Mouse (Mus musculus) lung, embryonic 16.5 days (tissue): ENCODE results near the gene Orai2. TPM values are rescaled to one million over a fixed set of nuclear protein-coding genes. Genes with fewer than 3 reads are reported as not detected.

ENCODE experiments used
- ATAC-seq: fragments of 200-750 bp; cut with Nextera tagmentation; 2 replicates; pipeline ENCODE4 v1.8.0; 2017; ENCODE audit warnings: low read depth, mild to moderate bottlenecking, moderate library complexity
- H3K27ac ChIP-seq: fragments of 300-500 bp; sonication (generic); 2 replicates; pipeline ENCODE4 v1.5.1; 2014; ENCODE audit warnings: mild to moderate bottlenecking, control low read depth, low read length
- H3K27me3 ChIP-seq: fragments of 300-500 bp; sonication (generic); 2 replicates; pipeline ENCODE4 v1.6.1; 2014; ENCODE audit warnings: low read depth, low read length, mixed read lengths; ENCODE audit not compliant: control insufficient read depth, insufficient read depth
- H3K36me3 ChIP-seq: fragments of 300-500 bp; sonication (generic); 2 replicates; pipeline ENCODE4 v1.6.1; 2014; ENCODE audit warnings: low read length; ENCODE audit not compliant: control insufficient read depth, insufficient read depth
- H3K4me1 ChIP-seq: fragments of 300-500 bp; sonication (generic); replicated peaks from 2 replicates; pipeline ENCODE4 v1.6.1; 2014; ENCODE audit warnings: low read length, mixed read lengths; ENCODE audit not compliant: control insufficient read depth, insufficient read depth
- H3K4me2 ChIP-seq: fragments of 300-500 bp; sonication (generic); 2 replicates; pipeline ENCODE4 v1.6.1; 2014; ENCODE audit warnings: low read depth, low read length, control low read depth
- H3K4me3 ChIP-seq: fragments of 300-500 bp; sonication (generic); 2 replicates; pipeline ENCODE4 v1.5.1; 2014; ENCODE audit warnings: mild to moderate bottlenecking, low read length, control low read depth
- H3K9ac ChIP-seq: fragments of 300-500 bp; sonication (generic); 2 replicates; pipeline ENCODE4 v1.6.1; 2014; ENCODE audit warnings: low read length, control low read depth
- H3K9me3 ChIP-seq: fragments of 300-500 bp; sonication (generic); 2 replicates; pipeline ENCODE4 v1.6.1; 2016; ENCODE audit warnings: low read length; ENCODE audit not compliant: control insufficient read depth
- WGBS: fragments of 180-500 bp; shearing (Covaris S2); extraction: QIAGEN DNeasy Blood & Tissue Kit; methylation state at CpG from one replicate; pipeline ENCODE4 v1.1.7; 2014; 5-methylcytosine and 5-hydroxymethylcytosine counted together
- polyA plus RNA-seq: library from polyadenylated mRNA; unstranded; fragments of >200 nt; fragmentation: Nextera tagmentation; extraction: Ambion mirVana; gene quantifications from 2 replicates; pipeline ENCODE4 v1.2.1, GENCODE M21; 2015

Orai2 gene
- polyA plus RNA-seq, 1 experiment from 2014 or later: 10.3 TPM

- Histone ChIP-seq H3K9me3 (no peaks in the 10 kb centered on the region), H3K9ac (no peak overlapping the region), H3K27me3 (no peaks in the 10 kb centered on the region), H3K4me1 (no peaks in the 10 kb centered on the region), H3K36me3 (no peaks in the 10 kb centered on the region), H3K4me3 (no peak overlapping the region), H3K27ac (no peak overlapping the region), H3K4me2 (no peak overlapping the region)
- 62% methylated on average over 5 of the region's 5 CpGs for WGBS
- no peak for ATAC-seq
Observed at GRCm38 (mm10) chr5:136210549-136210948, 40.0 kb upstream of the Orai2 start.

- no peaks in the 10 kb centered on the region for H3K9me3 ChIP-seq
- no peak overlapping the region for H3K4me3 ChIP-seq
- H3K36me3 ChIP-seq: no peaks in the 10 kb centered on the region
- no peak overlapping the region for H3K9ac ChIP-seq
- 24% methylated on average over 7 of the region's 7 CpGs for WGBS
- peaks cover 9% of the 10 kb centered on the region for H3K4me1 ChIP-seq
- no peak overlapping the region for H3K27ac ChIP-seq
- ATAC-seq: peak; percentile 43; the same call in 1 of the 2 replicates
- no peak overlapping the region for H3K4me2 ChIP-seq
- H3K27me3 ChIP-seq: no peaks in the 10 kb centered on the region
Observed at GRCm38 (mm10) chr5:136201832-136202231, 31.3 kb upstream of the Orai2 start.

- Histone ChIP-seq H3K4me1 (peaks cover 9% of the 10 kb centered on the region), H3K27me3 (no peaks in the 10 kb centered on the region), H3K9me3 (no peaks in the 10 kb centered on the region), H3K27ac (no peak overlapping the region), H3K9ac (peak overlapping the region; percentile 93), H3K36me3 (peaks cover 20% of the 10 kb centered on the region), H3K4me2 (peak overlapping the region; percentile 62), H3K4me3 (peak overlapping the region; percentile 97)
- ATAC-seq: no peak
- 24% methylated on average over 11 of the region's 11 CpGs for WGBS
Observed at GRCm38 (mm10) chr5:136199526-136199925, 29.0 kb upstream of the Orai2 start.

- H3K4me2 ChIP-seq: peak within 1 kb of the TSS; percentile 93
- no peaks in the 10 kb centered on the region for H3K9me3 ChIP-seq
- peaks cover 9% of the 10 kb centered on the region for H3K4me1 ChIP-seq
- peak; percentile 92 for ATAC-seq
- peaks cover 28% of the 10 kb centered on the region for H3K36me3 ChIP-seq
- H3K9ac ChIP-seq: peak within 1 kb of the TSS; percentile 93
- WGBS: under 1% methylated on average over 61 of the region's 62 CpGs
- no peaks in the 10 kb centered on the region for H3K27me3 ChIP-seq
- H3K27ac ChIP-seq: peak within 1 kb of the TSS; percentile 84
- peak within 1 kb of the TSS; percentile 97 for H3K4me3 ChIP-seq
Observed at GRCm38 (mm10) chr5:136198474-136199391, 28.2 kb upstream of the Orai2 start, which contains the start of gene Prkrip1. Prkrip1 (minus strand) TSS chr5:136198963.

- 81% methylated on average over 7 of the region's 7 CpGs for WGBS
- H3K4me3 ChIP-seq: no peak overlapping the region
- no peak overlapping the region for H3K27ac ChIP-seq
- ATAC-seq: no peak
- H3K9me3 ChIP-seq: no peaks in the 10 kb centered on the region
- H3K4me1 ChIP-seq: no peaks in the 10 kb centered on the region
- H3K9ac ChIP-seq: no peak overlapping the region
- peaks cover 47% of the 10 kb centered on the region for H3K36me3 ChIP-seq
- H3K4me2 ChIP-seq: no peak overlapping the region
- H3K27me3 ChIP-seq: no peaks in the 10 kb centered on the region
Observed at GRCm38 (mm10) chr5:136191870-136192269, 21.4 kb upstream of the Orai2 start.

- Histone ChIP-seq H3K4me2 (no peak overlapping the region), H3K4me1 (no peaks in the 10 kb centered on the region), H3K27me3 (no peaks in the 10 kb centered on the region), H3K9ac (no peak overlapping the region), H3K27ac (no peak overlapping the region), H3K36me3 (peaks cover 22% of the 10 kb centered on the region), H3K4me3 (no peak overlapping the region), H3K9me3 (no peaks in the 10 kb centered on the region)
- peak; percentile 65; the same call in 1 of the 2 replicates for ATAC-seq
- 35% methylated on average over 4 of the region's 4 CpGs for WGBS
Observed at GRCm38 (mm10) chr5:136186723-136187122, 16.2 kb upstream of the Orai2 start.

- no peak for ATAC-seq
- H3K9me3 ChIP-seq: no peaks in the 10 kb centered on the region
- H3K27ac ChIP-seq: no peak overlapping the region
- peaks cover 29% of the 10 kb centered on the region for H3K36me3 ChIP-seq
- H3K9ac ChIP-seq: no peak overlapping the region
- H3K4me2 ChIP-seq: no peak overlapping the region
- H3K4me3 ChIP-seq: no peak overlapping the region
- H3K4me1 ChIP-seq: no peaks in the 10 kb centered on the region
- WGBS: 90% methylated on average over 7 of the region's 7 CpGs
- no peaks in the 10 kb centered on the region for H3K27me3 ChIP-seq
Observed at GRCm38 (mm10) chr5:136183766-136184165, 13.3 kb upstream of the Orai2 start.

- no peak for ATAC-seq
- Histone ChIP-seq H3K9ac (no peak overlapping the region), H3K4me2 (no peak overlapping the region)
Observed at GRCm38 (mm10) chr5:136182830-136183229, 12.3 kb upstream of the Orai2 start.

GRCm38 (mm10) chr5:136182049-136182448, 11.5 kb upstream of the Orai2 start:
- Histone ChIP-seq H3K9me3 (no peaks in the 10 kb centered on the region), H3K4me3 (no peak overlapping the region), H3K9ac (no peak overlapping the region), H3K27me3 (no peaks in the 10 kb centered on the region), H3K4me2 (no peak overlapping the region), H3K36me3 (peaks cover 26% of the 10 kb centered on the region), H3K27ac (no peak overlapping the region), H3K4me1 (no peaks in the 10 kb centered on the region)
- ATAC-seq: no peak
- 85% methylated on average over 6 of the region's 6 CpGs for WGBS

More at GRCm38 (mm10) chr5:136182830-136183229, 12.3 kb upstream of the Orai2 start:
- Histone ChIP-seq H3K27me3 (no peaks in the 10 kb centered on the region), H3K4me3 (no peak overlapping the region), H3K4me1 (no peaks in the 10 kb centered on the region), H3K36me3 (peaks cover 28% of the 10 kb centered on the region), H3K9me3 (no peaks in the 10 kb centered on the region), H3K27ac (no peak overlapping the region)
- WGBS: 85% methylated on average over 4 of the region's 4 CpGs
